Mouse (Mus musculus): ENCODE results near the gene Ndufa1. TPM values are rescaled to one million over a fixed set of nuclear protein-coding genes. Genes with fewer than 3 reads are reported as not detected.

Gene Ndufa1
- polyA plus RNA-seq (2015; fragmentation: Illumina TruSeq; extraction: RNeasy Lipid Tissue Mini Kit (QIAGEN cat#74804); ENCODE audit: low read depth, low replicate concordance), result 495 TPM

DNA sequence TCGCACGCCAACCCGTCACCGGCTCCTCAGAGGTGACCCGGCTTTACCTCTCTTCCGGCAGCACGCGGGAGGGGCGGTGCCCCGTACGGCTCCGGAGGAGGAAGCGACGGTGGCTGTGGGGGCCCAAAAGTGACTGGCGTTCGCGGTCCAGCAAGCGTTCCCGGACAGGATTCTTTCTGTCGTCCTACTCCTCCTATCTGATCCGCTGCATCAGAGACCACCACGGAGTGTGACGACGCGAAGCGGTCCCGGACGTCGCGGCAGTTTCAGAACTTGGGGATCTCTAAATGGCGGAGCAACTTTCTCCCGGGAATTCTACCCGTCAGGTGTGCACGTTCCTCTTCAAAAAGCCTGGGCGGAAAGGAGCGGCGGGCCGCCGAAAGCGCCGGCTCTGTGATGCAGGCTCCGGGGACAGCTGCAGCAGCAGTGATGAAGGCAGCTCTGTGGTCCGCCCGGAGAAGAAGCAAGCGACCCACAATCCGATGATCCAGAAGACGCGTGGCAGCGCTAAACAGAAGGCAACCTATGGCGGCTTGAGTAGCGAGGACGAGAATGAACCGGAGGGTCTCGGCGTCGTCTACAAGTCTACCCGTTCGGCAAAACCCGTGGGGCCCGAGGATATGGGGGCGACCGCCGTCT is at the start of gene Ndufa1, which contains the start of gene Rnf113a1:
TSS of gene Ndufa1 (minus strand) at position 59 of the 639 bp plus-strand sequence.
TSS of gene Rnf113a1 (plus strand) at position 141 of the 639 bp plus-strand sequence.

DNA sequence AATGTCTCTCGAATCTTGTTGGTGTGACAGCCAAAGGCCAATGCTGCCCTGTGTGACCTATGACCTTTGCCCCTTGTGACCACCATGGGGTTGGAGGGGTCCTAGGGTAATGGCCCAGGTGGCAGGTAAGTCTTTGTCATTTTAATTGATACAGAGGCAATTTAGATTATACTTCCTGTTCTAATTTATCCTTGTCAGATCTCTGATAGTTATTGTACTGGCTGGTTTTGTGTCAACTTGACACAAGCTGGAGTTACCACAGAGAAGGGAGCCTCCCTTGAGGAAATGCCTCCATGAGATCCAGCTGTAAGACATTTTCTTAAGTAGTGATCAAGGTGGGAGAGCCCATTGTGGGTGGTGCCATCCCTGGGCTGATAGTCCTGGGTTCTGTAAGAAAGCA is 31.2 kb upstream of the Ndufa1 start, which contains the start of gene Rhox1:
TSS of gene Rhox1 (minus strand) at position 101 of the 400 bp plus-strand sequence.

DNA sequence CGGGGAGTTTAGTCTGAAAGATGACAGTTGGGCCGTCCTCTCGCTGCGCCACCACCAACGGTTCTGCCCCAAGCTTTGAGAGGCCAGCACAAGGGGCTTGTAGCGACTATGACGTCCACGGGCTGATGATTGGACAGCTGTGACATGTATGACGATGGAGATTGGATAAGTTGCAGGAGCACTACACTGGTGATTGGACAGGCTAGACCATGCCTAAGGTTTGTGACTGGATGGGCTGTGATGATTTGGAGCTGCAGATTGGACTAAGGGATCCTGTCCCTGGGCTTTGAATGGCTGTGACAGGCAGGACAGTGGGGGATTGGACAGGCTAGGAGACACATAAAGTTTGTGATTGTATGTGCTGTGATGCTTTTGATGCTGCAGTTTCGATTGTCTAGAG is 20.0 kb upstream of the Ndufa1 start, which contains the start of gene Gm9:
TSS of gene Gm9 (minus strand) at position 101 of the 400 bp plus-strand sequence.

DNA sequence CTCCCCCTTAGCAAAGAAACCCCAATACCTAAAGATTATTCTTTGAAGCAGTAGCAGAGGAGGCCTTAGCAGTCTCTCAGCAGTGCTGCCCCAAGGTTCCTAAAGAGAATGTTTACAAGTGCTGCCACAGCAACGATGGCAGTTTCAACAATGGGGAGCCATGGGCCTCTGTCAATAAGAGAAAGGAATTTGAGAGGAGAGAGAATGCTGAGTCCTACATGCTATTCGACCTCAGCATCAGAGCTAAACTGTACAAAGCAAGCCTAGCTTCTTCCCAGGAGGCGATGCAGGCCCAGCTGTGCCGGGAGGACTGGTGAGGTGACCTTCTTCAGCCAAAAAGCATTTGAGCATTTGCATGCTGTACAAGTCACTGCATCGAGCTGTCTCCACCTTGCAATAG is 22.2 kb downstream of the Ndufa1 start, which contains the start of gene Akap14:
TSS of gene Akap14 (minus strand) at position 101 of the 400 bp plus-strand sequence.

Other genes with a start within 250 kb of the Ndufa1 start
- 71.2 TPM for gene Sept6, start 199.4 kb downstream of the Ndufa1 start, polyA plus RNA-seq (2015; fragmentation: Illumina TruSeq; extraction: RNeasy Lipid Tissue Mini Kit (QIAGEN cat#74804); ENCODE audit: low read depth, low replicate concordance)
- not detected for gene Sowahd, start 142.3 kb downstream of the Ndufa1 start, polyA plus RNA-seq (2015; fragmentation: Illumina TruSeq; extraction: RNeasy Lipid Tissue Mini Kit (QIAGEN cat#74804); ENCODE audit: low read depth, low replicate concordance)
- gene Rpl39, start 105.8 kb downstream of the Ndufa1 start, polyA plus RNA-seq (2015; fragmentation: Illumina TruSeq; extraction: RNeasy Lipid Tissue Mini Kit (QIAGEN cat#74804); ENCODE audit: low read depth, low replicate concordance), result 462 TPM
- 19.4 TPM for gene Upf3b, start 80.8 kb downstream of the Ndufa1 start, polyA plus RNA-seq (2015; fragmentation: Illumina TruSeq; extraction: RNeasy Lipid Tissue Mini Kit (QIAGEN cat#74804); ENCODE audit: low read depth, low replicate concordance)
- gene Nkap, start 64.4 kb downstream of the Ndufa1 start, polyA plus RNA-seq (2015; fragmentation: Illumina TruSeq; extraction: RNeasy Lipid Tissue Mini Kit (QIAGEN cat#74804); ENCODE audit: low read depth, low replicate concordance), result 10.6 TPM
- gene Akap14, start 22.3 kb downstream of the Ndufa1 start, polyA plus RNA-seq (2015; fragmentation: Illumina TruSeq; extraction: RNeasy Lipid Tissue Mini Kit (QIAGEN cat#74804); ENCODE audit: low read depth, low replicate concordance), result 0.51 TPM
- 8.0 TPM for gene Rnf113a1, start 82 bp upstream of the Ndufa1 start, polyA plus RNA-seq (2015; fragmentation: Illumina TruSeq; extraction: RNeasy Lipid Tissue Mini Kit (QIAGEN cat#74804); ENCODE audit: low read depth, low replicate concordance)
- not detected for gene Gm9, start 19.9 kb upstream of the Ndufa1 start, polyA plus RNA-seq (2015; fragmentation: Illumina TruSeq; extraction: RNeasy Lipid Tissue Mini Kit (QIAGEN cat#74804); ENCODE audit: low read depth, low replicate concordance)
- not detected for gene Rhox1, start 31.1 kb upstream of the Ndufa1 start, polyA plus RNA-seq (2015; fragmentation: Illumina TruSeq; extraction: RNeasy Lipid Tissue Mini Kit (QIAGEN cat#74804); ENCODE audit: low read depth, low replicate concordance)
- gene Rhox2a, start 53.8 kb upstream of the Ndufa1 start, polyA plus RNA-seq (2015; fragmentation: Illumina TruSeq; extraction: RNeasy Lipid Tissue Mini Kit (QIAGEN cat#74804); ENCODE audit: low read depth, low replicate concordance), result not detected
- not detected for gene Rhox3a, start 58.8 kb upstream of the Ndufa1 start, polyA plus RNA-seq (2015; fragmentation: Illumina TruSeq; extraction: RNeasy Lipid Tissue Mini Kit (QIAGEN cat#74804); ENCODE audit: low read depth, low replicate concordance)
- not detected for gene Rhox4a, start 74.2 kb upstream of the Ndufa1 start, polyA plus RNA-seq (2015; fragmentation: Illumina TruSeq; extraction: RNeasy Lipid Tissue Mini Kit (QIAGEN cat#74804); ENCODE audit: low read depth, low replicate concordance)
- not detected for gene Rhox3a2, start 188.9 kb upstream of the Ndufa1 start, polyA plus RNA-seq (2015; fragmentation: Illumina TruSeq; extraction: RNeasy Lipid Tissue Mini Kit (QIAGEN cat#74804); ENCODE audit: low read depth, low replicate concordance)
- not detected for gene Rhox4a2, start 199.7 kb upstream of the Ndufa1 start, polyA plus RNA-seq (2015; fragmentation: Illumina TruSeq; extraction: RNeasy Lipid Tissue Mini Kit (QIAGEN cat#74804); ENCODE audit: low read depth, low replicate concordance)
- gene Rhox2b, start 220.9 kb upstream of the Ndufa1 start, polyA plus RNA-seq (2015; fragmentation: Illumina TruSeq; extraction: RNeasy Lipid Tissue Mini Kit (QIAGEN cat#74804); ENCODE audit: low read depth, low replicate concordance), result not detected
- not detected for gene Rhox4b, start 241.3 kb upstream of the Ndufa1 start, polyA plus RNA-seq (2015; fragmentation: Illumina TruSeq; extraction: RNeasy Lipid Tissue Mini Kit (QIAGEN cat#74804); ENCODE audit: low read depth, low replicate concordance)

All from brain, adult 10 weeks (tissue).